Mouse (Mus musculus) stomach, postnatal 0 days (tissue): ENCODE results near the gene 5730455P16Rik.

Source experiments
- CTCF ChIP-seq: IDR thresholded peaks from 2 replicates; pipeline ENCODE4 v1.5.1; 2016; ENCODE audit warnings: antibody characterized with exemption, low read depth, mild to moderate bottlenecking, moderate library complexity
- EP300 ChIP-seq: optimal IDR thresholded peaks from 2 replicates; pipeline ENCODE3; 2016; ENCODE audit warnings: antibody characterized with exemption

DNA sequence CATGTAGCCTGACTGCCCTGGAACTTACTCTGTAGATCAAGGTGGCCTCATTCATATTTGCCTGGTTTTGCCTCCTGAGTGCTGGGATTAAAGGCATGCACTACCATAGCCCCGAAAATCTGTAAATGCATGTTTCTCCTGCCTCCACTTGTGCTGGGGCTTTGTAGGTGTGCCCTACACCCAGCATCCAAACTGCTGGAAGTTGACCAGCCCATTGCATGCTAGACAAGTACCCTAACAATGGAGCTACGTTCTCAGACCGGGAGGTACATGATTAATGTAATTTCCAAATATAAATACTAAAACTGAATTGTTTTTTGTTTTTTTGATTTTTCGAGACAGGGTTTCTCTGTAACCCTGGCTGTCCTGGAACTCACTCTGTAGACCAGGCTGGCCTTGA is 7.2 kb upstream of the 5730455P16Rik start:
- TF ChIP-seq CTCF (no peak), EP300 (no peak)
